Mouse (Mus musculus) brain, embryonic 14.5 days (tissue): ENCODE data around the gene Ccdc120.

Experiments
- CTCF ChIP-seq: fragments of 200-500 bp; IDR thresholded peaks from 2 replicates; pipeline ENCODE4 v1.5.1; 2012; ENCODE audit warnings: inconsistent platforms, mild to moderate bottlenecking, moderate library complexity, borderline replicate concordance; ENCODE audit not compliant: insufficient read depth, insufficient read length; ENCODE audit errors: extremely low read depth
- POLR2A ChIP-seq: fragments of 200-500 bp; IDR thresholded peaks from 2 replicates; pipeline ENCODE4 v1.6.1; 2012; ENCODE audit warnings: mild to moderate bottlenecking, inconsistent platforms, borderline replicate concordance; ENCODE audit not compliant: poor library complexity, insufficient read depth, insufficient read length, severe bottlenecking; ENCODE audit errors: extremely low read depth

- no peak for TF ChIP-seq CTCF
- TF ChIP-seq POLR2A = no peak
These were observed 44.3 kb upstream of the Ccdc120 start for GRCm38 (mm10) chrX:7795016-7795415.
